Mouse (Mus musculus) lung, embryonic 16.5 days (tissue): ENCODE measurements around the gene Bcat2. TPM values are rescaled to one million over a fixed set of nuclear protein-coding genes. Genes with fewer than 3 reads are reported as not detected.

Experiments
- ATAC-seq: fragments of 200-750 bp; cut with Nextera tagmentation; 2 replicates; pipeline ENCODE4 v1.8.0; 2017; ENCODE audit warnings: low read depth, mild to moderate bottlenecking, moderate library complexity
- H3K27ac ChIP-seq: fragments of 300-500 bp; sonication (generic); 2 replicates; pipeline ENCODE4 v1.5.1; 2014; ENCODE audit warnings: mild to moderate bottlenecking, control low read depth, low read length
- H3K27me3 ChIP-seq: fragments of 300-500 bp; sonication (generic); 2 replicates; pipeline ENCODE4 v1.6.1; 2014; ENCODE audit warnings: low read depth, low read length, mixed read lengths; ENCODE audit not compliant: control insufficient read depth, insufficient read depth
- H3K36me3 ChIP-seq: fragments of 300-500 bp; sonication (generic); 2 replicates; pipeline ENCODE4 v1.6.1; 2014; ENCODE audit warnings: low read length; ENCODE audit not compliant: control insufficient read depth, insufficient read depth
- H3K4me1 ChIP-seq: fragments of 300-500 bp; sonication (generic); replicated peaks from 2 replicates; pipeline ENCODE4 v1.6.1; 2014; ENCODE audit warnings: low read length, mixed read lengths; ENCODE audit not compliant: control insufficient read depth, insufficient read depth
- H3K4me2 ChIP-seq: fragments of 300-500 bp; sonication (generic); 2 replicates; pipeline ENCODE4 v1.6.1; 2014; ENCODE audit warnings: low read depth, low read length, control low read depth
- H3K4me3 ChIP-seq: fragments of 300-500 bp; sonication (generic); 2 replicates; pipeline ENCODE4 v1.5.1; 2014; ENCODE audit warnings: mild to moderate bottlenecking, low read length, control low read depth
- H3K9ac ChIP-seq: fragments of 300-500 bp; sonication (generic); 2 replicates; pipeline ENCODE4 v1.6.1; 2014; ENCODE audit warnings: low read length, control low read depth
- H3K9me3 ChIP-seq: fragments of 300-500 bp; sonication (generic); 2 replicates; pipeline ENCODE4 v1.6.1; 2016; ENCODE audit warnings: low read length; ENCODE audit not compliant: control insufficient read depth
- WGBS: fragments of 180-500 bp; shearing (Covaris S2); extraction: QIAGEN DNeasy Blood & Tissue Kit; methylation state at CpG from one replicate; pipeline ENCODE4 v1.1.7; 2014; 5-methylcytosine and 5-hydroxymethylcytosine counted together
- polyA plus RNA-seq: library from polyadenylated mRNA; unstranded; fragments of >200 nt; fragmentation: Nextera tagmentation; extraction: Ambion mirVana; gene quantifications from 2 replicates; pipeline ENCODE4 v1.2.1, GENCODE M21; 2015

Bcat2 gene
- polyA plus RNA-seq, 1 experiment from 2014 or later: 60.0 TPM

GRCm38 (mm10) chr7:45544525-45544924 is 25.4 kb upstream of the Bcat2 start:
- no peak overlapping the region for H3K4me2 ChIP-seq
- no peak for ATAC-seq
- no peaks in the 10 kb centered on the region for H3K36me3 ChIP-seq
- 80% methylated on average over 1 of the region's 1 CpGs for WGBS
- no peaks in the 10 kb centered on the region for H3K4me1 ChIP-seq
- no peak overlapping the region for H3K27ac ChIP-seq
- no peaks in the 10 kb centered on the region for H3K27me3 ChIP-seq
- no peak overlapping the region for H3K4me3 ChIP-seq
- H3K9me3 ChIP-seq: no peaks in the 10 kb centered on the region; the same call in 1 of the 2 replicates
- no peak overlapping the region for H3K9ac ChIP-seq

- no peaks in the 10 kb centered on the region for H3K4me1 ChIP-seq
- no peak overlapping the region for H3K4me3 ChIP-seq
- no peak for ATAC-seq
- no peaks in the 10 kb centered on the region for H3K27me3 ChIP-seq
- no peaks in the 10 kb centered on the region for H3K36me3 ChIP-seq
- H3K9me3 ChIP-seq: no peaks in the 10 kb centered on the region
- WGBS: 86% methylated on average over 16 of the region's 16 CpGs
- no peak overlapping the region for H3K4me2 ChIP-seq
- no peak overlapping the region for H3K27ac ChIP-seq
- H3K9ac ChIP-seq: no peak overlapping the region
These were observed 20.1 kb upstream of the Bcat2 start for GRCm38 (mm10) chr7:45549641-45550436.

GRCm38 (mm10) chr7:45550821-45551511 is 19.0 kb upstream of the Bcat2 start:
- no peak overlapping the region for H3K4me3 ChIP-seq

GRCm38 (mm10) chr7:45551512-45551883 is 18.5 kb upstream of the Bcat2 start:
- no peak overlapping the region for H3K4me2 ChIP-seq
- no peak overlapping the region for H3K9ac ChIP-seq
- H3K36me3 ChIP-seq: no peaks in the 10 kb centered on the region
- H3K27me3 ChIP-seq: no peaks in the 10 kb centered on the region
- WGBS: 71% methylated on average over 8 of the region's 8 CpGs
- H3K9me3 ChIP-seq: no peaks in the 10 kb centered on the region
- H3K4me1 ChIP-seq: no peaks in the 10 kb centered on the region
- H3K27ac ChIP-seq: no peak overlapping the region
- H3K4me3 ChIP-seq: no peak overlapping the region
- ATAC-seq: no peak

More at GRCm38 (mm10) chr7:45550821-45551511, 19.0 kb upstream of the Bcat2 start:
- 65% methylated on average over 11 of the region's 11 CpGs for WGBS
- ATAC-seq: no peak
- no peak overlapping the region for H3K4me2 ChIP-seq
- H3K36me3 ChIP-seq: no peaks in the 10 kb centered on the region
- H3K9ac ChIP-seq: no peak overlapping the region
- H3K27ac ChIP-seq: no peak overlapping the region
- no peaks in the 10 kb centered on the region for H3K27me3 ChIP-seq
- H3K4me1 ChIP-seq: no peaks in the 10 kb centered on the region
- H3K9me3 ChIP-seq: no peaks in the 10 kb centered on the region

- H3K4me1 ChIP-seq: no peaks in the 10 kb centered on the region
- H3K9me3 ChIP-seq: no peaks in the 10 kb centered on the region
- no peak overlapping the region for H3K4me2 ChIP-seq
- H3K36me3 ChIP-seq: no peaks in the 10 kb centered on the region
- H3K27me3 ChIP-seq: no peaks in the 10 kb centered on the region
- 58% methylated on average over 8 of the region's 8 CpGs for WGBS
- peak overlapping the region; percentile 39; the same call in 1 of the 2 replicates for H3K9ac ChIP-seq
- H3K4me3 ChIP-seq: no peak overlapping the region
- H3K27ac ChIP-seq: no peak overlapping the region
- no peak for ATAC-seq
These were observed 16.4 kb upstream of the Bcat2 start for GRCm38 (mm10) chr7:45553519-45553918.

GRCm38 (mm10) chr7:45553990-45554389 is 16.0 kb upstream of the Bcat2 start:
- no peaks in the 10 kb centered on the region for H3K36me3 ChIP-seq
- H3K4me1 ChIP-seq: no peaks in the 10 kb centered on the region
- H3K27ac ChIP-seq: no peak overlapping the region
- H3K4me3 ChIP-seq: no peak overlapping the region
- H3K27me3 ChIP-seq: no peaks in the 10 kb centered on the region
- 83% methylated on average over 2 of the region's 2 CpGs for WGBS
- H3K4me2 ChIP-seq: no peak overlapping the region
- ATAC-seq: no peak
- no peaks in the 10 kb centered on the region for H3K9me3 ChIP-seq
- no peak overlapping the region for H3K9ac ChIP-seq

GRCm38 (mm10) chr7:45554744-45555143 is 15.2 kb upstream of the Bcat2 start, which contains the start of gene Hsd17b14:
Gene Hsd17b14, plus strand, starts transcription at chr7:45554893.
- Histone ChIP-seq H3K4me1 (no peaks in the 10 kb centered on the region), H3K36me3 (no peaks in the 10 kb centered on the region), H3K4me3 (no peak within 1 kb of the TSS), H3K9ac (no peak within 1 kb of the TSS), H3K9me3 (no peaks in the 10 kb centered on the region), H3K27ac (no peak within 1 kb of the TSS), H3K27me3 (no peaks in the 10 kb centered on the region), H3K4me2 (no peak within 1 kb of the TSS)
- no peak for ATAC-seq
- WGBS: 13% methylated on average over 8 of the region's 8 CpGs

GRCm38 (mm10) chr7:45555787-45556186 is 14.2 kb upstream of the Bcat2 start:
- no peak for ATAC-seq
- Histone ChIP-seq H3K4me1 (no peaks in the 10 kb centered on the region), H3K36me3 (no peaks in the 10 kb centered on the region), H3K27ac (no peak overlapping the region), H3K9me3 (no peaks in the 10 kb centered on the region), H3K4me3 (no peak overlapping the region), H3K4me2 (no peak overlapping the region), H3K9ac (no peak overlapping the region), H3K27me3 (no peaks in the 10 kb centered on the region)
- 21% methylated on average over 8 of the region's 8 CpGs for WGBS

GRCm38 (mm10) chr7:45558907-45559306 is 11.0 kb upstream of the Bcat2 start:
- Histone ChIP-seq H3K9me3 (no peaks in the 10 kb centered on the region), H3K9ac (no peak overlapping the region), H3K27ac (peak overlapping the region; percentile 32; the same call in 1 of the 2 replicates), H3K4me1 (peaks cover 9% of the 10 kb centered on the region), H3K27me3 (no peaks in the 10 kb centered on the region), H3K4me2 (no peak overlapping the region), H3K36me3 (no peaks in the 10 kb centered on the region), H3K4me3 (no peak overlapping the region)
- peak; percentile 53; the same call in 1 of the 2 replicates for ATAC-seq
- 21% methylated on average over 5 of the region's 6 CpGs for WGBS
